Mouse (Mus musculus): ENCODE measurements around the gene Vgll4. TPM values are rescaled to one million over a fixed set of nuclear protein-coding genes. Genes with fewer than 3 reads are reported as not detected.

The Vgll4 gene
- total RNA-seq, 2 experiments from 2014 or later, result 50.6 to 80.7 TPM

DNA sequence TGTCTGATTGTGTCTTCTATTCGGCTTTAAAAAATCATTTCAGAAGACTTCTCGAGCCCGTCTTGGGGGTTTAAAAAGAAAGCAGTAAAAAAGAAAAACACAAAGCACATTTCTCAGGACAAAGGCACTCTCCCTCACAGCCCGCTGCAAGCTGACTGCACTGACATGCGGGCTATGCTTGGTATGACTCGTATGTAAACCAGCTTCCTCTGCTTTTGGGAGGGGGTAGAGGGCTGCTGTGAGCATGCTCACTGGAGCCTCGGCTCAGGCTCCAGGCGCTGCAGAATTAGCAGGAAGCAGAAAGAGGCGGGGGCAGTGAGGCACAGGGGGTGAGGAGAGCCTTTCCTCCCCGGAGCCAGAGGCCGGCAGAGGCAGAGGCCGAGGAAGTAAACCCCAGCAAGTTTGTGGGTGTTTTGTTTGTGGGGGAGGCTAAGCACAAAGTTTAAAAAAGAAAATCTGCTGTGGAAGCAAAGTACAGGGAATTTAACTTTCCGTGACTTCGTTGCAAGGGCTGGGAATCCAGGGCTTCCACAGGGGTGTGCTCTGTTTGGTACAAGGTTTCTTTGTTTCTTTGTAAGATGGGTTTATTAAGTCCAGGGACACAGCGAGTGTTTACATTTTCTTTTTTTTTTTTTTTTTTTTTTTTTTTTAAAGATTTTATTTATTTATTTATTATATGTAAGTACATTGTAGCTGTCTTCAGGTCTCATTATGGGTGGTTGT is 48.0 kb downstream of the Vgll4 start:
- DNase-seq (ENCODE audit: low spot score in 2 of 2), result peak; percentile 74 to 85

DNA sequence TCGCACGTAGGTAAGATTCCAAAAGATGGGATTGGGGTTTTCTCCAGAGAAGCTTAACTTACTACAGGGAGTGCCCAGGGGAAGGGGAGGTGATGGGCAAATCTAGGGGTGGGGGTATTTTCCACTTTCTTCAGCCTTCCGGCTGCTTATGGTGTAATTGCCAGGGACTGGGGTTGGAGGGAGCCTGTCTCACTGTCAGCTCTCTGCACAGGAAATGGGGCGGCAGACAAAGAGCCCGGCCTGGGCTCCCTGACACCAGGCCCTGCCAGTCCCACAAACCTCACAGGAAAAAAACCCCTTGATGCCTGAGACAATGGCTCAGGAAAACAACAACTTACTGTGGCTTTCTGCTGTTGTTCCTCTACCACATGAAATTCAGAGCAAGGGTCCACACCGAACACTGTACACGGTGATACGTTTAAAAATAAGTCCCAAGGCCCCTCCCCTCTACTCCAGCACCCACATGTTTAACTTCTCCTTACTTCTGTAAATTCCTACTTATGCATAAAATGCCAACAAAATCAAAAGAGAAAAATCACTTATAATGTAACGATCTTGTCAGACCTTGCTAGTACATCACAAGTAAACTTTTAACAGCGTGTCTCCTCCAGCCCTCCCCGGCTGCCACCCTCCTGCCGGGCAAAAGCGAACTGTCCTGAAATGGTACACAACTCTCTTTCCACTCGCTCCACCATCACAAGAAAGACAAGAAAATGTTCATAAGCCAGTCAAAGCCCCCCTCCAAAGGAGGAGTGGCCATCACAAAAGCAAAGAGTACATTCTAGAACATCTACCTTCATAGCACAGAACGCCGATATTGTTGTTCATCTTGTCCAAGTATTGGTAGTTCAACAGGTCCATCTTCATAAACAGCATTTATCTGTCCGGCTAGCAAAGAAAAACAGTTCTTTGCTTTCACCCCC is 49.0 kb downstream of the Vgll4 start:
- DNase-seq (ENCODE audit: low spot score in 2 of 2), result peak; percentile 50 to 56

DNA sequence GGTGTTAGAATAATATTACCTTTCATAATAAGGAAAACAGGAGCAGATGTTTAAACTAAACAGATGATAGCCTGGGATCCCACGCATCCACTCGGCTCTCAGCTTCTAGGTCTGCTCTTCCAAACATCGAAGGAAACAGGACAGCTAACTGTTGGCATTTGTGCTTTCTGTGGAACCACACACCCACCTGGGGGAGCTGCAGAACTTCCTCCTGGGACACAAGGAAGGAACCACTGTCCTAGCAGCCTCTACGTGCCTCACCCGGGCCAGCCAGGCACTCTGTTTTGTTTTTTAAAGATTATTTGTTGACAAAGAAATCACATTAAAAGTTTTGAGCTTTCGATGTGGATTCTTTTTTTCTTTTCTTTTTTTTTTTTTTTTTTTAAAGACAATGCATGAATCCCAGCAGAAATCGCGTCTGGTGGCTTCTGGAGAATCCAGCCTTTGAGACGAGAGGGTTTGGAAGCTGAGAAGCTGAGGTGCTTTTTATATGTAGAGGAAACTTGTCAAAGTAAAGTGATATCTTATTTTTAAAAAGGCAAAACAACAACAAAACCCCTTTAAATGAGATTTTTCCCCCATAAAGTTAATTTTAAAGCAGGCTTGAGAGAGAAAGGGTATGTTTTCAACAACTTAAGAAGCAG is 50.0 kb downstream of the Vgll4 start:
- DNase-seq (ENCODE audit: low spot score in 2 of 2), result no peak

DNA sequence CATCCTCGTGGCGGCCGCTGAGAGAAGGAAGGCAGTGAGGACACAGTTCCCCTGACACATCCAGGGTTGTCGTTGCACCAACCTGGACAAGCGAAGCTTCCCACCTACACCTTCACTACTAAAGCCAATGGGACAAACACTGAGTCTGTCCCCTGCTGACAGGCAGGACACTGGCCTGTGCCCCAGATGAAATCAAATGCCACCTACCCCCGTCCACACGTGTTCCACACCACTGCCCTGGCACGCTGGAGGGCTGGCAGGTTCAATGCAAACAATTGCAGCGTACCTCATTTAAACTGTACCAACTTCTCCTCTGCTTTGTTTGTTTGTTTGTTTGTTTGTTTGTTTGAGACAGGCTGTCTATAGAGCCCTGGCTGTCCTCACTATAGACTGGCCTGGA is 50.8 kb downstream of the Vgll4 start:
- no peak for DNase-seq (ENCODE audit: low spot score in 2 of 2)

DNA sequence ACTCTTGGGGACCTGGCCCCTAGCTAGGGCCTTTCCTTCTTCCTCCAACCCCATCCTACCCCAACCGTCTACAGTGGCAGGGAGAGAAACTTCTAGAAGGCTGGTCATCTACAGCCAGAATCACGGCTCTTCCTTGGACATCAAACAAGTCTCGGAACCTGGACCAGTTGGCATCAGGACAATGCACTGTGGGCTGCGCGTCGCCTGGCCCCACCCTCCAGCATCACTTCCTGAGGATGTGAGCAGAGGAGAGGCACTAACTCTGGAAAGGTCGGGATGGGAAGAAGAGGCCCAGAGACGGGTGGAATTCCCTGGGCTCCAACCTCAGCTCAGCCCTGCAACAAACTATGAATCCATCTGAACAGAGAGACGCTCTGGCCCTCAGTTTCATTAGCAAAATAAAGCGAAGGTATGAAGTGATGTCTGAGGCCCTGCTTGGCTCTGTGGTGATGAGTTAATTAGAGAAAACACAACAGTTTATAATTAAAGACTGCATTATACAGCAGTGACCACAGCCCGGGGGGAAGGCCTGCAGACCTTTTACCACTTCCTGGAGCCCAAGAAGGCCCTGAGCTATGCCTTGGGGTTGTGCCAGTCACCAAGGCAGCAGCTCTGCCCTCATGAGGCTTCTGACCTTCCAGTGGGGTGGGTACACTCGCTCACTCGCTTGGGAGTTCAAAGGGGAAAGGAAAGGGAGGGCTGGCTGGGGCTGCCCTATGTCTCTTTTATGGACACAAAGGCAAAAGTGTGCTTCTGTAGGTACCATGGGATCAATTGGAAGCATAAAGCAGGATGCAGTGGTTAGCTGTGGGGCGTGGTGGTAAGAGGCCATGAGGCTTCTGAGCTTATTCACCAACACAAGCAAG is 51.8 kb downstream of the Vgll4 start:
- DNase-seq (ENCODE audit: low spot score in 2 of 2), result no peak

DNA sequence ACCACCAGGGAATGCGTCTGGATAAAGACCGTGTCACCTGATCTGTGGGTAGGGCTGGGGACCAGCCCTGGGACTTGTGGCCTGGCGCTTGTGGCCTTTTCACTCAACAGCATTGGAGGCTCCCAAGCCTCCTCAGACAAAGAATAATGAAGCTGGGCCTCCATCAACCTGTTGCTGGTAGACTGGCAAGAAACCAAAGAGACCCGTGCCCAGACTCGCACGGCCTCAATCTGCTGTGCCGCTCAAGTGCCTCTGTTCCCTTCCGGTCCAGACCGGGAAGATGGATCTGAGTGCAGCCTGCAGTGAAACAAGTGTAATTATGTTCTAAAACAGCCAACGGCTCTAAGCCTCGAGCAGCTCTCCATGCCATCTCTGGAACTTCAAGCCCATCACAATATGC is 52.7 kb downstream of the Vgll4 start:
- no peak for DNase-seq (ENCODE audit: low spot score in 2 of 2)

DNA sequence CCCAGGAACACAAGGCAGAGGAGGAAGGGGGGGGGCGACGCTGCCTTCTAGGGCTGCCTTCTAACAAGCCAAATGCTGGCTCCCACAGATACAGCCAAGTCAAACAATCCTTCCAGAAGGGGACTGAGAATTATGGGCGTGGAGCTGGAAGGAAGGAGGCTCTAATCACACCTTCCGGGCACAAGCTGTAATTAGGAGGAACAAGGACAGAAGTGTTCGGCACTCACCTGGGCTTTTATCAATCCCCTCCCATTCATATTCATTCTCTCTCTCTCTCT is 53.1 kb downstream of the Vgll4 start:
- DNase-seq (ENCODE audit: low spot score in 2 of 2), result no peak

DNA sequence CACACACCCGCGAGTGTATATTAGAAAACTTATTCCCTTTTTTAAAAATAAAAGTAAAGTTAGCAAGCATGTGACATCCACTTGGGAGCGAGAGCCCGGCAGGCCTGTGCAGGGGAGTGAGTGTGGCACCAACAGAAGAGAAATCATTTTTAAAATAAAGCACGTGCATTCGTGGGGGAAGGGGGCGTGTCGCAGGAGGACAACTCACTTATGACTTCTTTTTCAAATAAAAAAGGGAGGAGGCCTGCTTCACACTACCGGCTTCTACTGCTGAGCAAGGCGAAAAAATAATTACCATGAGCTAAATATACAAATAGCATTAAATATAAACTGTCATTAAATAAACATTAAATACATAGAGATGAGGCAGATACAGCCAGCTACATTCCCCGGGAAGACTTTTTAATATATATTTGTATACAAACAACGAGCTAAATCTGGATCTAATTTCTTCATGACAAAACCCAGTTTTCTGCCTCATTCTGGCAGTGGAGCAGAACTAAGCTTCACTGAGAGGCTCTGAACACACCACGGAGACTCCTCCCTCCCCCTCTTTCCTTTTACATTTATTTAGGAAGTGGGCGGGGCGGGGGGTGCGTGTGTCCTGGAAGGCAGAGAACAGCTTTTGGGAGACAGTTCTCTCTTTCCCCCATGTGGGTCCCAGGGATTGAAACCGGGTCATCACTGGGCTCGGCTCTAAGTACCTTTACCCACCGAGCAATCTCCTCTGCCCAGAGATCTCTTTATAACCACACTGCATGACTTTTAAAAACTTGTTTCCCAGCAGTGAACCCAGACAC is 53.7 kb downstream of the Vgll4 start:
- DNase-seq (ENCODE audit: low spot score in 2 of 2), result no peak

DNA sequence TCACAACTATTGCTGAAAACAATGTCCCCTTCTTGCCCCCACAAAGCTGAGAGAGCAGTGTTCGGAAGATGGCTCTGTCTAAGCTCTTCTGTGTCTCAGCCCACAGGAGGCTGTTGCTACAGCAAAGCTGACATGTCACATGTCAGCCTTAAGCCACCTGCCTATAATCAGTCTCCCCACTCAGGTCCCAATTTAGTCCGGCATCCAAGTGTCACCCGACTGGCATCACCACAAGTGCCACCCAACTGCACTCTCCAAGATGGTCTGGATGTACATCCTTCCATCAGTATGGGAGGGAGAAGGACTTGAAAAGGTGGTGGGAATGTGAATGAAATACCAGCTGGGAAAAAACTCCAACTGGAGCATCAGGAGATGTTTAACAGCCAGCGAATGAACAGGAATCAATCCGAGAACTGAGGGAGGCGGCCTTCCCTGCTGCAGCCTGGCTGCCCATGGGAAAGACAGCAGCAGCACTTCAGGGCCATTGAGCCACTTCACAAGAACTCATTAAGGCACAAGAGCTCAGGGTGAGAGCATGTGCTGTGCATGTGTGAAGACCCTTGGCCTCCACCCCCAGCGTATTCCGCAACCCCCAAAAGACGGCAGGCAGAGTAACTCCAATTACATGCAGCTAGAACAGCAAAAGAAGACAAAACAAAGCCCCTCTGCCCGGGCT is 55.6 kb downstream of the Vgll4 start:
- no peak for DNase-seq (ENCODE audit: low spot score in 2 of 2)

DNA sequence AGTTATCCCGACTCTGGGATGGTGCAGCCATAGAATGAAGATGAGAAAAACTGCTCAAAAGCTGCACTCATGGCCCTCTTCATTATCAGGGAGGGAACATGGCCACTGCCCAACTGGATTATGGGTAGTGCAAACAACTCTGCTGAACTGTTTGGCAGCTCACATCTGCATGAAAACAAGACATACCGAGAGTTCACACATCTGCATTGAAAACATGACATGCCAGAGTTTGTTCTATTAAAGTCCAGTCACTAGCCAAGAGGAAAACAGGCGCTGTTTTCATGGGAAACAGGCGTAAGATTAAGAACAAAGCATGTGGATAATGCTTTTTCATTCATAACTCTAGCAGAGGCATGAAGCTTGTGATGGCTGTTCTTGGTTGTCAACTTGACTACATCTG is 56.7 kb downstream of the Vgll4 start:
- no peak for DNase-seq (ENCODE audit: low spot score in 2 of 2)

DNA sequence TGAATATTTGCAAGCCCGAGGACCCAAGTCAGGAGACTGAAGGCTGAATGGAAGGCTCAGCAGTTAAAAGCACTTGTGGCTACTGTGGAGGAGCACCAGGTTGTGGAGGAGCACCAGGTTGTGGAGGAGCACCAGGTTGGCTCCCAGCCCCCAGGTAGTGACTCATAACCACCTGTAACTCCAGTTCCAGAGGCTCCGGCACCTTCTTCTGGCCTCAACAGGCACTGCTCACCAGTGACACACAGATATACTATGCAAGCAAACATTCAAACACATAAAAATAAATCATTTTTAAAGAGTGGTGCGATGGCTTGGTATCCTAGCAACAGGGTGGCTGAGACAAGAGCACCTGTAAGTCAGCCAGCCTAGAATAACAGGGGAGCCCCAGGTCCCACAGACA is 58.3 kb downstream of the Vgll4 start:
- DNase-seq (ENCODE audit: low spot score in 2 of 2), result no peak

DNA sequence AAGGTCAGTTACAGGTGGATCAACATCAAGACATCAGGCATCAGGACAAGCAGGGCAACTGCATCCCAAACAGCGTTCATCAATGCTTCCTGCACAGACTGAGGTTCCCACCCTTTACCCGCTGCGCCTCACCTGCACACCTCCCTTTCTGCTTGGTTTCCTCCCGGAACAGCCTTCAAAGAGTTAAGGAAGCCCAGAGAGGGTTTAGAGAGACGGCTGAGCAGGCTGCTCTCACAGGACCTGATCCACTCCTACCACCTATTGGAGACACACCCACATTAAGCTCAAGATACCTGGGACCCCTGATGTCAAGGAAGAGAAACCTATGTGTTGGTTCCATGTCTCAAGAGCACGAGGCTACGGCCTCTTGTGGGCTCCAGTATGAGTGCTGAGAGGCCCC is 60.0 kb downstream of the Vgll4 start:
- no peak for DNase-seq (ENCODE audit: low spot score in 2 of 2)

DNA sequence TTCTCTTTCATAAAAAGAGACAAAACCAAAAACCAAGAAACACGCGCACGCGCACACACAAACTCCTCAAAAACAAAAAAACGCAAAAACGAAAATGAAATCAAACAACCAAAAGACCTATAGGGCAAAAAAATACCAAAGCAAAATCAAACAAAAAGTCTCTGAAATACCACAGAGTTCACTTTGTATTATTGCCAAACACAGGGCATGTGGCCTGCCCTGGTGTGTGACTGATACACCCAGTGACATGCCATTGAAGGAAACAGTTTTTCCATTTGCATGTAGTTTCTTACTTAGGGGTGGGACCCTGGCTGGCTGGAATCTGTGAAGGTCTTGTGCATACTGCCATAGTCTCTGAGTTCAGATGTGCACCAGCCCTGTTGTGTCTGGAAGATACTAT is 62.3 kb downstream of the Vgll4 start:
- DNase-seq (ENCODE audit: low spot score in 2 of 2), result no peak

DNA sequence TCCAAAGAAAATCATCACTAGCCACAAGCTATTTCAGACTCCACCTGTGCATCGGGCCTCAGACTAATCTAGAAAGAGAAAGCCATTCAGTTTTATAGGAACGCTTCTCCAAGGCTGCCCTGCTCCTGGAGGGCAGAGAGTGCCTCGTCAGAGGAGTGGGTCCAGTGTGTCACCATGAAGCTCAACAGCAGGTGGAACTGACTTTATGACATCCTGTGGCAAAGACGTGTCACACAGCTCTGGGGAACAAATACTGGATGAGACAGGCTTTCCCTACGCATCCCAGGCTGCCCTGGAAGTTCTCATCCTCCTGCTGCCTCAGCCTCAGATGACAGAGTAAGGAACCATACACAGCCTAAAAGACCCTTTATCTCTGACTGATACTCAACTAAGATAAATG is 63.6 kb downstream of the Vgll4 start:
- DNase-seq (ENCODE audit: low spot score in 2 of 2), result no peak

DNA sequence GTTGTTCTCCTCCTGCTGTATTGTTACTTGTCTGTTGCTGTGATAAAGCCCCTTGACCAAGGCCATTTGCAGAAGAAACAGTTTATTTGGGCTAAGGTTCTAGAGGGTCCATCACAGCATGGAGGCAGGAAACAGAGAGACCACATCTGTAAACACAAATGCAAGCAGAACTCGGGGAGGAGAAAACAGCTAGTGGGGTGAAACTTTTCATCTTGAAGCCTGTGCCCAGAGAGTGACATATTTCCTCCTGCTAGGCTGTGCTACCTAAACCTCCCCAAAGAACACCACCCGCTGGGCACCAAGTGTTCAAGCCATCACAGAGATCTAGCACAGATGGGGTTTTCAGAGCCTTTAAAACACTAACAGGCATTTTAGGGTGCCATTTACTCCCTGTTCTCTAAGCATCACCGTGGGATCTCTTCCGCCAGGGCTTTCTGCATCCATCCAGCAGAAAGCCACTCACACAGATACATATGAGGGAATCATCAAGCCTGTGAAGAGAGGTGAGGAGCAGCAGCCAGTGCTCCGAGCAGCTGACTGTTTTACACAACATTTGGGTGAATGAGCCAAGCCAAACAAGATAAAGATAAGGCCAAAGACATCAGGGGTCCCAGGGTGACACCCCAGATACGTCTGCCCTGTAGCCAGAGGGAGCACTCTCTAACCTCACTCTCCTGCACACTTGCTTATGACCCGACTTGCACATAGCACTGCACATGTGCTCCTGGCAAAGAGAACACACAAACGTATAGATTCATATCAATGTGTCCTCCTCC is 64.4 kb downstream of the Vgll4 start:
- DNase-seq (ENCODE audit: low spot score in 2 of 2), result no peak

DNA sequence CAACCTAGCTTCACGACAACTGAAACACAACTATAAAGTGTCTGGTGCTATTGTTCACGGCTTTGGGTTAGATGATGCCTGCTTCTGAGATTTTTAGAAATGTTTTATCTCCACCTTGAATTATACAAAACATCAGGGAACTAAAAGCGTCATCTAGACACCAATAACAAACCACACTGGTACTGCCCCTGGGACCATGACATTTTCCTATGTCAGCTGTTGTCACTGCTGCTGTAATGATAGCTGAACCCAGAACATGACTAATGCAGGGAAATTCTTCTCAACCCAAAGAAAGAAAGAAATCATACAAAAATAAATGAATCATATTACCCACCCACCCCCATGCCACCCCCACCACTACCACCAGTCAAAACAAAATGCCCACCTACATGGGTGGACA is 65.0 kb downstream of the Vgll4 start:
- no peak for DNase-seq (ENCODE audit: low spot score in 2 of 2)

DNA sequence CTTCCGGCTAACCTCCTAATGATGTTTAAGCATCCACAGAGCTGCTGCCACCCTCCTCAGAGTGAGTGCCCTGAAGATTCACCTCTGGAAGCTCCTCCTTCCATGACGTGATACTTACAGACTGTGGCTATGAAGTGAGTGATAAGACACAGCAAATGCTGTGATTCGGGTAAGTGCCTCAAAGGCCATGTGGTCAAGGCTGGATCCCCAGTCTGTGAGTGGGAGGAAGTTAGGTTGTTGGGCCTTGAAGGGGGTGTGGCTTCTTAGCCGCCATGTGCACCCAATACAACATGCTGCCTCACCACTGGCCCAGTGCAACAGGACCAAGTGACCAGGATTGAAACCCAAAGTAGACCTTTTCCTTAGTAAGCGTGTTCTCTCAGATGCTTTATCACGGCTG is 65.6 kb downstream of the Vgll4 start:
- no peak for DNase-seq (ENCODE audit: low spot score in 2 of 2)

DNA sequence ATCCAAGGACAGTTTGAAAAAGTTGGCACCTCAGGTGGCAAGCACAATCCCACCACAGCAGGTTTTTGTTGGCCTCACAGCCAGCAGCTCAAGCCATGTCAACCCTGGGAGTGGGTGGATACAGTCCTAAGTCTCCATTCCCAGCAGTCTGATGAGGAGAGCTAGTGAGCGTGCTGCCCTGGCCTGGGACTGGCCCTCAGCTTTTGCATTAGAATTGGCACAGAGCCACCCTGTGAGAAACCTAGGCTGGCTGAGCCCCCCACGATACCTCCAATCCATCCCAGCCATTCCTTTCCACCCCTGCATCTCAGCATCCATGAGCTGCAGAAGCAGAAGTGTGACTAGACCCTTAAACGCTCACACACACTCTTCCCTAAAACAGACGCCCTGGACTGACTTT is 67.9 kb downstream of the Vgll4 start:
- no peak for DNase-seq (ENCODE audit: low spot score in 2 of 2)

DNA sequence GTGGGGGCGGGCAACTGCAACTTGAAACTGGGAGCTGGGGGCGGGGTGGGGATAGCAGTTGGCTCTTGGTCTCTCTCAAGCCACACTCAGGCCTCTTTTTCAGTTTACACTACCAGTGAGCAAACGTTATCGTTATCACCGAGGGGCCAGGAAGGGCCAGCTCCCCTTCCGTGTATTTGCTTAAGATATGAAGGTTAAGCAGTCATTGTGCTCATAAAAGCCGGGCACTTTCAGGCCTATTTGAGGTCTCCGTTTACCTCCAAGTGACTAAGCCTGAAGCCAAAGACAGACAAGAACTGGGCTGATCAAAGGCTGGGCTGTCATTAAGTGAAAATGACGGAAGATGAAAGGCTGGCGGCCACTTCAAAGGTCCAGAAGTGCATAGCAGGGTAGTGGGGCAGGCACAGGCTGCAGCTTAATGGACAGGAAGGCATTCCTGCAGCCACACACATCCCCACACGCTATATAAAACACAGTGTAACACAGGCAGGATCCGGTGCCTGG is 68.4 kb downstream of the Vgll4 start:
- no peak for DNase-seq (ENCODE audit: low spot score in 2 of 2)
